Mouse (Mus musculus): ENCODE results near the gene Zfp94. TPM values are rescaled to one million over a fixed set of nuclear protein-coding genes. Genes with fewer than 3 reads are reported as not detected.
A peak's percentile ranks its signal among the peaks of the same experiment; 100 is the strongest.

The Zfp94 gene
- polyA plus RNA-seq, 1 experiment, result 4.7 TPM

- no peaks in the 10 kb centered on the region for H3K36me3 ChIP-seq (ENCODE audit: control insufficient read depth, insufficient read depth, low read length, poor library complexity, severe bottlenecking)
Observed at GRCm38 (mm10) chr7:24338241-24338640, 21.8 kb upstream of the Zfp94 start.

GRCm38 (mm10) chr7:24335699-24336309 is 19.3 kb upstream of the Zfp94 start:
- TF ChIP-seq EP300 (IDR thresholded peaks at IDR 0.05; ENCODE audit: insufficient read depth, low read depth, low read length), result no peak
- no peak for TF ChIP-seq POLR2A (IDR thresholded peaks at IDR 0.05; ENCODE audit: insufficient read depth, low read length)
- no peak for TF ChIP-seq CTCF (IDR thresholded peaks at IDR 0.05; ENCODE audit: low read depth, low read length)
- Histone ChIP-seq H3K27me3 (ENCODE audit: control insufficient read depth, insufficient read depth, low read length, poor library complexity, severe bottlenecking) (0 out of 2 replicates have a peak, but pooled peaks cover 2% of the 10 kb centered on the region), H3K4me1 (ENCODE audit: control insufficient read depth, insufficient read depth, low read length) (no peaks in the 10 kb centered on the region), H3K36me3 (ENCODE audit: control insufficient read depth, insufficient read depth, low read length, poor library complexity, severe bottlenecking) (no peaks in the 10 kb centered on the region), H3K9me3 (replicated peaks; ENCODE audit: control insufficient read depth, insufficient read depth, low read length, poor library complexity, severe bottlenecking) (no peaks in the 10 kb centered on the region), H3K9ac (ENCODE audit: low read depth, poor library complexity, severe bottlenecking) (no peak overlapping the region), H3K27ac (ENCODE audit: insufficient read depth, low read length) (no peak overlapping the region), H3K4me3 (ENCODE audit: low read depth, low read length) (no peak overlapping the region)

More at GRCm38 (mm10) chr7:24338241-24338640, 21.8 kb upstream of the Zfp94 start:
- no peak overlapping the region for H3K27ac ChIP-seq (ENCODE audit: insufficient read depth, low read length)
- no peak overlapping the region for H3K9ac ChIP-seq (ENCODE audit: low read depth, poor library complexity, severe bottlenecking)
- no peak overlapping the region for H3K4me3 ChIP-seq (ENCODE audit: low read depth, low read length)
- 0 out of 2 replicates have a peak, but pooled peaks cover 2% of the 10 kb centered on the region for H3K27me3 ChIP-seq (ENCODE audit: control insufficient read depth, insufficient read depth, low read length, poor library complexity, severe bottlenecking)
- TF ChIP-seq EP300 (IDR thresholded peaks at IDR 0.05; ENCODE audit: insufficient read depth, low read depth, low read length), result no peak
- no peak for TF ChIP-seq CTCF (IDR thresholded peaks at IDR 0.05; ENCODE audit: low read depth, low read length)
- no peak for TF ChIP-seq POLR2A (IDR thresholded peaks at IDR 0.05; ENCODE audit: insufficient read depth, low read length)
- H3K9me3 ChIP-seq (replicated peaks; ENCODE audit: control insufficient read depth, insufficient read depth, low read length, poor library complexity, severe bottlenecking), result no peaks in the 10 kb centered on the region
- no peaks in the 10 kb centered on the region for H3K4me1 ChIP-seq (ENCODE audit: control insufficient read depth, insufficient read depth, low read length)

- Histone ChIP-seq H3K4me1 (ENCODE audit: control insufficient read depth, insufficient read depth, low read length) (no peaks in the 10 kb centered on the region), H3K27me3 (ENCODE audit: control insufficient read depth, insufficient read depth, low read length, poor library complexity, severe bottlenecking) (0 out of 2 replicates have a peak, but pooled peaks cover 2% of the 10 kb centered on the region), H3K36me3 (ENCODE audit: control insufficient read depth, insufficient read depth, low read length, poor library complexity, severe bottlenecking) (no peaks in the 10 kb centered on the region), H3K9me3 (replicated peaks; ENCODE audit: control insufficient read depth, insufficient read depth, low read length, poor library complexity, severe bottlenecking) (no peaks in the 10 kb centered on the region), H3K4me3 (ENCODE audit: low read depth, low read length) (peak within 1 kb of the TSS; percentile 76), H3K9ac (ENCODE audit: low read depth, poor library complexity, severe bottlenecking) (peak within 1 kb of the TSS; percentile 37), H3K27ac (ENCODE audit: insufficient read depth, low read length) (no peak within 1 kb of the TSS)
- peak; percentile 38 for TF ChIP-seq POLR2A (IDR thresholded peaks at IDR 0.05; ENCODE audit: insufficient read depth, low read length)
- TF ChIP-seq EP300 (IDR thresholded peaks at IDR 0.05; ENCODE audit: insufficient read depth, low read depth, low read length), result no peak
Observed at GRCm38 (mm10) chr7:24333304-24333986, 17.0 kb upstream of the Zfp94 start, which contains the start of gene Tescl. Gene Tescl, minus strand, starts transcription at chr7:24333936.

- Histone ChIP-seq H3K4me3 (ENCODE audit: low read depth, low read length) (no peak overlapping the region), H3K9ac (ENCODE audit: low read depth, poor library complexity, severe bottlenecking) (no peak overlapping the region), H3K36me3 (ENCODE audit: control insufficient read depth, insufficient read depth, low read length, poor library complexity, severe bottlenecking) (no peaks in the 10 kb centered on the region), H3K27me3 (ENCODE audit: control insufficient read depth, insufficient read depth, low read length, poor library complexity, severe bottlenecking) (no peaks in the 10 kb centered on the region), H3K9me3 (replicated peaks; ENCODE audit: control insufficient read depth, insufficient read depth, low read length, poor library complexity, severe bottlenecking) (peaks cover 10% of the 10 kb centered on the region), H3K4me1 (ENCODE audit: control insufficient read depth, insufficient read depth, low read length) (no peaks in the 10 kb centered on the region), H3K27ac (ENCODE audit: insufficient read depth, low read length) (no peak overlapping the region)
- no peak for TF ChIP-seq POLR2A (IDR thresholded peaks at IDR 0.05; ENCODE audit: insufficient read depth, low read length)
- no peak for TF ChIP-seq EP300 (IDR thresholded peaks at IDR 0.05; ENCODE audit: insufficient read depth, low read depth, low read length)
- TF ChIP-seq CTCF (IDR thresholded peaks at IDR 0.05; ENCODE audit: low read depth, low read length), result no peak
Observed at GRCm38 (mm10) chr7:24327281-24327975, 11.0 kb upstream of the Zfp94 start.

- TF ChIP-seq EP300 (IDR thresholded peaks at IDR 0.05; ENCODE audit: insufficient read depth, low read depth, low read length), result no peak
- TF ChIP-seq CTCF (IDR thresholded peaks at IDR 0.05; ENCODE audit: low read depth, low read length), result no peak
- TF ChIP-seq POLR2A (IDR thresholded peaks at IDR 0.05; ENCODE audit: insufficient read depth, low read length), result no peak
- H3K9ac ChIP-seq (ENCODE audit: low read depth, poor library complexity, severe bottlenecking), result peak overlapping the region; percentile 24
- H3K36me3 ChIP-seq (ENCODE audit: control insufficient read depth, insufficient read depth, low read length, poor library complexity, severe bottlenecking), result no peaks in the 10 kb centered on the region
- H3K27me3 ChIP-seq (ENCODE audit: control insufficient read depth, insufficient read depth, low read length, poor library complexity, severe bottlenecking), result no peaks in the 10 kb centered on the region
- H3K27ac ChIP-seq (ENCODE audit: insufficient read depth, low read length), result no peak overlapping the region
- no peaks in the 10 kb centered on the region for H3K4me1 ChIP-seq (ENCODE audit: control insufficient read depth, insufficient read depth, low read length)
- peaks cover 10% of the 10 kb centered on the region for H3K9me3 ChIP-seq (replicated peaks; ENCODE audit: control insufficient read depth, insufficient read depth, low read length, poor library complexity, severe bottlenecking)
- no peak overlapping the region for H3K4me3 ChIP-seq (ENCODE audit: low read depth, low read length)
Observed at GRCm38 (mm10) chr7:24326273-24327135, 10.0 kb upstream of the Zfp94 start.

Data from ES-Bruce4 (cell line).